Mouse (Mus musculus) forebrain, embryonic 10.5 days (tissue): ENCODE measurements around the gene Prkaa1. TPM values are rescaled to one million over a fixed set of nuclear protein-coding genes. Genes with fewer than 3 reads are reported as not detected.
"Not testable (repeated sequence)": the region's sequence is repeated elsewhere in the genome, so short reads cannot be mapped to it uniquely, and the experiment has no call there.

Source experiments
- DNase-seq: peaks from one replicate; pipeline ENCODE4 v3.0.0-alpha.2; 2017; ENCODE audit warnings: low spot score; ENCODE audit errors: extremely low spot score
- H3K27ac ChIP-seq: fragments of 300-500 bp; sonication (generic); 2 replicates; pipeline ENCODE4 v1.5.1; 2016; ENCODE audit warnings: mild to moderate bottlenecking
- H3K27me3 ChIP-seq: fragments of 300-500 bp; sonication (generic); 2 replicates; pipeline ENCODE4 v1.6.1; 2016; ENCODE audit warnings: mild to moderate bottlenecking; ENCODE audit not compliant: poor library complexity, severe bottlenecking
- H3K36me3 ChIP-seq: fragments of 300-500 bp; sonication (generic); replicated peaks from 2 replicates; pipeline ENCODE4 v1.6.1; 2016; ENCODE audit warnings: mild to moderate bottlenecking, moderate library complexity
- H3K4me1 ChIP-seq: fragments of 300-500 bp; sonication (generic); 2 replicates; pipeline ENCODE4 v1.6.1; 2016
- H3K4me3 ChIP-seq: fragments of 300-500 bp; sonication (generic); 2 replicates; pipeline ENCODE4 v1.5.1; 2016; ENCODE audit warnings: mild to moderate bottlenecking, moderate library complexity
- H3K9me3 ChIP-seq: fragments of 300-500 bp; sonication (generic); 2 replicates; pipeline ENCODE4 v1.6.1; 2016; ENCODE audit warnings: mild to moderate bottlenecking, moderate library complexity
- WGBS: fragments of 180-500 bp; shearing (Covaris S2); methylation state at CpG from one replicate; pipeline ENCODE4 v1.1.7; 2016; 5-methylcytosine and 5-hydroxymethylcytosine counted together
- polyA plus RNA-seq: library from polyadenylated mRNA; unstranded; fragments of >200 nt; fragmentation: Nextera tagmentation; extraction: Ambion mirVana; gene quantifications from 2 replicates; pipeline ENCODE4 v1.2.1, GENCODE M21; 2016

Gene Prkaa1
- polyA plus RNA-seq, 1 experiment from 2014 or later = 12.8 TPM

DNA sequence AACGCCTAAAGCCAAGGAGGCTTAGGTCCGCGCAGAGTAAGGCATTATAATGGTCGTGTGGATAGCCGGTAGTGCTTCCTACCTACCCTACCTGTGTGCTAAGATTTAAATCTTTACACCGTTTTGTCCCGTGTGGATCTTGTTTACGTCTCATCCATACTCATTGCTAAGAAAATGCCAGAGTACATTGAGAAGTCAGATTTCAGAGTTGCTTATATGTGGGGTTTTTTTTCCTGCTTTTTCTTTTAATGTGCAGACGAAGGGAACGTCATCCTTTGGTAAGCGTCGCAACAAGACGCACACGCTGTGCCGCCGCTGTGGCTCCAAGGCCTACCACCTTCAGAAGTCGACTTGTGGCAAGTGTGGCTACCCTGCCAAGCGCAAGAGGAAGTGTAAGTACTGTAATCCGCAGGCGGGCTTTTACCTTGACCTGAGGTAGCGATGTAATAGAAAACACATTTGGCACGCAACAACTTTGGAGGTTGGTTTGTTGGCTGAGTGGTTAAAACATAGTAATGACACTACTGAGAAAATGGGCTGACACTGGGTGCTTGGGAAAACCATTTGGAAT is 26.5 kb upstream of the Prkaa1 start:
- Histone ChIP-seq H3K36me3 (peaks cover 50% of the 10 kb centered on the region), H3K4me1 (peaks cover 23% of the 10 kb centered on the region)

GRCm38 (mm10) chr15:5118626-5119025 is 25.0 kb upstream of the Prkaa1 start:
- no peak for DNase-seq
- no peaks in the 10 kb centered on the region for H3K9me3 ChIP-seq
- H3K4me3 ChIP-seq = peak overlapping the region; percentile 16
- H3K4me1 ChIP-seq = peaks cover 23% of the 10 kb centered on the region
- no peak overlapping the region for H3K27ac ChIP-seq
- H3K36me3 ChIP-seq = peaks cover 65% of the 10 kb centered on the region
- no peaks in the 10 kb centered on the region for H3K27me3 ChIP-seq
- 94% methylated on average over 9 of the region's 9 CpGs for WGBS

More for the DNA sequence above, 26.5 kb upstream of the Prkaa1 start:
- H3K4me3 ChIP-seq = peak overlapping the region; percentile 89
- H3K9me3 ChIP-seq = no peaks in the 10 kb centered on the region
- peak overlapping the region; percentile 96 for H3K27ac ChIP-seq
- WGBS = 4% methylated on average over 22 of the region's 22 CpGs
- H3K27me3 ChIP-seq = no peaks in the 10 kb centered on the region
- no peak for DNase-seq

DNA sequence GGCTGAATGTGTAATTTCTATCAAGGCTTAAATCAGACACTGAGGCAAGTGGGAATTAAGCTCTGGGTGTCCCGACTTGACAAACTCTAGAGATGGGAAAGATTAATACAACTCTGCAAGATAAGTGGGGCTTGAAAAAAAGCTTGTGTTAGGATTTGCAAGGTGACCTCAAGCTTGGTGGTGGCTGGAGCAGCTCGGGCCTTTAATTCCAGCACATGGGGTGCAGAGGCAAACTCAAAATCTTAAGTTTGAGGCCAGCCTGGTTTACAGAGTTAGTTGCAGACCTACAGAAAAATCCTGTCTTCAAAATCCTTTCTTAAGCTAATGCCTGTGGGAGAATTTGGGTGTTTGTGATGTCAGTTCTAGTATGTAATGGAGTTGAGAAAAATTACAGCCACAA is 24.5 kb upstream of the Prkaa1 start:
- DNase-seq = no peak
- peaks cover 68% of the 10 kb centered on the region for H3K36me3 ChIP-seq

DNA sequence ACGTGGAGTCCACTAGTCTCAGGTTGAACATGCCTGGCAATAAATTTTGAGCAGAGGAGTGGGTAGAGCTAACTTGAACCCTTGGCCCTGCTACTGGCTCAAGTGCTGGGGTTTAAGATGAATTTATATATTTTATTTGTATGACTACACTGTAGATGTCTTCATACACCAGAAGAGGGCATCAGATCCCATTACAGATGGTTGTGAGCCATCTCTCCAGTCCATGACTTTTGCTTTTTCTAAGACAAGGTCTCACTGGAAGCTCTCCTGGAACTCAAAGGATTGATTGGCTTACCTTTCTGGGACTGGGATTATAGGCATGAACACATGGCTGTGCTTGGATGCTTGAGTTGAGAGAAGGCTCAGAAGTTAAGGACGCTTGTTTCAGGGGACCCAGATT is 24.0 kb upstream of the Prkaa1 start:
- no peak for DNase-seq
- 97% methylated on average over 2 of the region's 2 CpGs for WGBS
- no peak overlapping the region for H3K27ac ChIP-seq
- H3K27me3 ChIP-seq = no peaks in the 10 kb centered on the region
- H3K4me1 ChIP-seq = peaks cover 23% of the 10 kb centered on the region
- H3K9me3 ChIP-seq = no peaks in the 10 kb centered on the region
- H3K4me3 ChIP-seq = no peak overlapping the region
- peaks cover 73% of the 10 kb centered on the region for H3K36me3 ChIP-seq

More for the DNA sequence above, 24.5 kb upstream of the Prkaa1 start:
- no peaks in the 10 kb centered on the region for H3K9me3 ChIP-seq
- H3K27me3 ChIP-seq = no peaks in the 10 kb centered on the region
- no peak overlapping the region for H3K27ac ChIP-seq
- WGBS = 96% methylated on average over 2 of the region's 2 CpGs
- H3K4me1 ChIP-seq = peaks cover 23% of the 10 kb centered on the region
- H3K4me3 ChIP-seq = no peak overlapping the region

DNA sequence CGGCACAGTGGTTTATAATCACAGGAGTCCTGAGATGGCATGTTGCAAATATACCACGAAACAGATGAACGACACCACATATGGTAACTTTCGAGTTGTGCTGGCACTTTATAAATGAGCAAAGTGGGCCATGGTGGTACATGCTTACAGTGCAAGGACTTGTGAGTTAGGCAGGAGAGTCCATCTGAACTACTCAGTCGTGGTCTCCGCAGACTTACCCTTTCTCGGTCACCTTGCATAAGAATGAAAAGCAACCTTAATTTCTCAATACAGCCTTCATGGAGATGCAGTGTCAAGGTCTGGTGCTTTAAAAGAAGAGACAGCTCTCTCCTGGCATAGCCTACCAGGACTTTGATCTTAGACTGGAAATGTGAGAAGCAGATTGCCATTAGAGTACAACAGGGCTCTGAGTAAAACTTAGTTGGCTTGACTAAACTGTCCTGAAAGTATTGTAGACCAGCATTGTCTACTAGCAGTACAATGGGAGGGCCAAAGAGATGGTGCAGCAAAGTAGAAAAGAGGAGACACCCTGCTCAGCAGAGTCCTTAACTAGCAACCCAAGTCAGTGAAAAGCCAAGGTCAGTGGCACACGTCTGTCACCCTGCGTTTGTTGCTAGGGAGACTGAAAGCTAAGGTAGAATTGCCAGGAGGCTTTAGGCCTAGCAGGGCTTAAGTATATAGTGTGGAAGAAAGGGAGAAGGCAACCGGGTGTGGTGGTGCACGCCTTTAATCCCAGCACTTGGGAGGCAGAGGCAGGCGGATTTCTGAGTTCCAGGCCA is 21.9 kb upstream of the Prkaa1 start:
- Histone ChIP-seq H3K9me3 (no peaks in the 10 kb centered on the region), H3K27me3 (no peaks in the 10 kb centered on the region), H3K4me1 (peaks cover 14% of the 10 kb centered on the region), H3K27ac (no peak overlapping the region), H3K36me3 (peaks cover 80% of the 10 kb centered on the region), H3K4me3 (no peak overlapping the region)
- WGBS = 91% methylated on average over 12 of the region's 12 CpGs
- no peak for DNase-seq

DNA sequence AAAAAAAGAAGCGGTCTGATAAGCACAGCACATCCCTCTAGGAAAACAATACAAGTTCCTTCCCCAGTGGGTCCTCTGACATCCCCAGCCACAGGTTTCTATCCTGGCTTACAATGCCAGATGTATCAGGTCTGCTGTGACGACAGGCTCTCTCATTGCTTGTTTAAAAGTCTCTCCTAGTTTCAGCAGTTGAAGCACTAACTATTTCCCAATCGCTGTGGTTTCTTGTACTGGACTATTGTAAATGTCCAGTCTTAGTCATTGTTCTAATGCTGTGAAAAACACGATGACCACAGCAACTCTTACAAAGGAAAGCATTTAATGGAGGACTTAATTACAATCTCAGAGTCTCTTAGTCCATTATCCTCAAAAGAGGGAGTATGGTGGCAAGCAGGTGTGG is 17.2 kb upstream of the Prkaa1 start:
- Histone ChIP-seq H3K36me3 (peaks cover 37% of the 10 kb centered on the region), H3K27me3 (no peaks in the 10 kb centered on the region), H3K4me1 (no peaks in the 10 kb centered on the region), H3K27ac (no peak overlapping the region), H3K4me3 (no peak overlapping the region), H3K9me3 (no peaks in the 10 kb centered on the region)
- 82% methylated on average over 4 of the region's 4 CpGs for WGBS
- DNase-seq = no peak

- H3K4me1 ChIP-seq = no peaks in the 10 kb centered on the region
- no peak overlapping the region for H3K27ac ChIP-seq
- H3K9me3 ChIP-seq = no peaks in the 10 kb centered on the region
- peaks cover 26% of the 10 kb centered on the region for H3K36me3 ChIP-seq
- no peak overlapping the region for H3K4me3 ChIP-seq
- DNase-seq = no peak
- no peaks in the 10 kb centered on the region for H3K27me3 ChIP-seq
- 88% methylated on average over 2 of the region's 2 CpGs for WGBS
These were observed 16.2 kb upstream of the Prkaa1 start for GRCm38 (mm10) chr15:5127487-5127886.

GRCm38 (mm10) chr15:5128176-5128940 is 15.3 kb upstream of the Prkaa1 start:
- Histone ChIP-seq H3K27ac (no peak overlapping the region), H3K27me3 (no peaks in the 10 kb centered on the region), H3K36me3 (peaks cover 18% of the 10 kb centered on the region), H3K4me1 (peaks cover 3% of the 10 kb centered on the region; the same call in 1 of the 2 replicates), H3K9me3 (no peaks in the 10 kb centered on the region), H3K4me3 (no peak overlapping the region)
- DNase-seq = no peak
- WGBS = 85% methylated on average over 5 of the region's 5 CpGs

GRCm38 (mm10) chr15:5129111-5129805 is 14.4 kb upstream of the Prkaa1 start:
- Histone ChIP-seq H3K4me3 (no peak overlapping the region), H3K27me3 (no peaks in the 10 kb centered on the region), H3K9me3 (no peaks in the 10 kb centered on the region), H3K27ac (no peak overlapping the region), H3K36me3 (peaks cover 12% of the 10 kb centered on the region), H3K4me1 (peaks cover 5% of the 10 kb centered on the region; the same call in 1 of the 2 replicates)
- WGBS = 90% methylated on average over 12 of the region's 12 CpGs
- DNase-seq = no peak

DNA sequence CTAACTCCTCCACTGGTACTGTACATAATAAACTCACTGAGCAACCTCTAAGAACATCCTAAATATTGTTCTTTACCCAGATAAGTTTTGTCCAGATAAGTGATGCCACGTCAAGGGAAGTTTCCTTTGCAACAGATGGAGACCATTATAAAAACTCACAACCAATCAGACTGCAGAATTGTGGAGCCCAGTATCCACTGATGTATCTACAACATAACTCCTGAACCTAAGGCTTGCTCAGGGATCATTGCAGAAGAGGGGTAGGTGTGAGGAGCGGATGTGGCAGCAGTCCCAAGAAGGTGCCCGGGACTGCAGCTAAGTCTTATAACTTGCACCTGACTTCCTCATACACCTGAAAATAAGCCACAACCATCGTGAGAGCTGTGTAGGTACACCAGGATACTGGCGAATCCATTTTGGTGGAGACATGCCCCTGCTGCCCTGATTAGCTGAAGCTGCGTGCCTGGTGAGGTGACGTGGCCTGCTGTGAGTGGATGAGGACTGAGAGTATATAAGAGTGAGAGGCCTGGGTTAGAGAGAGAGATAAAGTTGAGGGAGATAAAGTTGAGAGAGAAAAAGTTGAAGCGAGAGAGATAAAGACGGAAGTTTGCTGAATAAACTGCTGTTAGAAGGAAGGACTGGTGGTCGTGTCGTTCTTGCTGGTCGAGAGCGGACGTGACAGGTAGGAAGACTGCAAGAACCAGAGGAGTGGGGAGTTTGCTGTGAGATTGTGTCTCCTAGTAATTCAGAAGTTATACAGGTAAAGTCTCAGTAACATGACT is 12.6 kb upstream of the Prkaa1 start:
- not testable (repeated sequence) for H3K4me1 ChIP-seq, H3K27ac ChIP-seq, H3K4me3 ChIP-seq, H3K27me3 ChIP-seq, H3K36me3 ChIP-seq, DNase-seq, H3K9me3 ChIP-seq
- WGBS = 89% methylated on average over 14 of the region's 14 CpGs

GRCm38 (mm10) chr15:5133301-5133700 is 10.4 kb upstream of the Prkaa1 start:
- H3K27me3 ChIP-seq = no peaks in the 10 kb centered on the region
- H3K4me1 ChIP-seq = peaks cover 5% of the 10 kb centered on the region; the same call in 1 of the 2 replicates
- 54% methylated on average over 3 of the region's 3 CpGs for WGBS
- no peaks in the 10 kb centered on the region for H3K9me3 ChIP-seq
- DNase-seq = no peak
- H3K4me3 ChIP-seq = no peak overlapping the region
- no peak overlapping the region for H3K27ac ChIP-seq
- no peaks in the 10 kb centered on the region for H3K36me3 ChIP-seq

DNA sequence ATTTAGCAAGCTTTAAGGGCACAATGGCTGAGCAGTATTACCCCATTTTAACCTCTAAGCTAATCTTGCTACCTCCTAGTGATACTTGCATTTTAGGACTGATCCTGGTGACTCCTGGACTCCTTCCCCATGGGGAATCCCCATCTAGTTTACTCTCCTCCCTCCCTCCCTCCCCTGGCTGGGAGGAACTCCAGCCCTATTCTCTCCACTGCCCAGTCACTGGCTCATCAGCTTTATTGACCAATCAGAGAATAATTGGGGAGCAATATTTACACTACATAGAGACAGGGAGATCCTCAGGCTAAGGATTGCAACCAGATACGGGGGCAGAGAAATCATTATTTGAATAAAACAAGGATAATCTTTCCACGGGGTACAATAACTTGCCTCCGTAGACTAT is 9.5 kb upstream of the Prkaa1 start:
- Histone ChIP-seq H3K27ac (no peak overlapping the region), H3K4me3 (no peak overlapping the region), H3K4me1 (peaks cover 5% of the 10 kb centered on the region; the same call in 1 of the 2 replicates), H3K36me3 (no peaks in the 10 kb centered on the region), H3K27me3 (no peaks in the 10 kb centered on the region), H3K9me3 (no peaks in the 10 kb centered on the region)
- no peak for DNase-seq
- 81% methylated on average over 3 of the region's 3 CpGs for WGBS
